Mouse (Mus musculus) thymus, postnatal 10 days (tissue): ENCODE measurements around the gene Slc22a13.
A peak's percentile ranks its signal among the peaks of the same experiment; 100 is the strongest.

Experiments used
- DNase-seq, 2 experiments: peaks; one replicate each; pipeline ENCODE4 v3.0.0; 2021; ENCODE audit warnings: low spot score in 2 of 2

Gene Slc22a13

GRCm38 (mm10) chr9:119201653-119202052 is 7.2 kb downstream of the Slc22a13 start:
- no peak for DNase-seq

- no peak for DNase-seq
Observed at GRCm38 (mm10) chr9:119199151-119199861, 9.6 kb downstream of the Slc22a13 start.

GRCm38 (mm10) chr9:119192202-119192990 is 16.5 kb downstream of the Slc22a13 start:
- DNase-seq, result peak in 1 of 2 experiments; percentile 45

- DNase-seq, result no peak
Observed at GRCm38 (mm10) chr9:119181241-119181728, 27.6 kb downstream of the Slc22a13 start.

- DNase-seq, result no peak
Observed at GRCm38 (mm10) chr9:119179292-119179691, 29.6 kb downstream of the Slc22a13 start.

- no peak for DNase-seq
Observed at GRCm38 (mm10) chr9:119167608-119168007, 41.3 kb downstream of the Slc22a13 start.

- DNase-seq, result no peak
Observed at GRCm38 (mm10) chr9:119165548-119165947, 43.4 kb downstream of the Slc22a13 start.

GRCm38 (mm10) chr9:119164743-119165142 is 44.2 kb downstream of the Slc22a13 start:
- no peak for DNase-seq

- no peak for DNase-seq
Observed at GRCm38 (mm10) chr9:119160689-119161088, 48.2 kb downstream of the Slc22a13 start.

- DNase-seq, result no peak
Observed at GRCm38 (mm10) chr9:119158861-119159260, 50.0 kb downstream of the Slc22a13 start, which contains the start of gene Gm47289. Gm47289 (plus strand) TSS chr9:119159161.

- DNase-seq, result peak in 1 of 2 experiments; percentile 47
Observed at GRCm38 (mm10) chr9:119156278-119157201, 52.4 kb downstream of the Slc22a13 start, which contains the start of gene Acaa1b. Acaa1b (minus strand) TSS chr9:119157093.

- no peak for DNase-seq
Observed at GRCm38 (mm10) chr9:119155826-119156225, 53.1 kb downstream of the Slc22a13 start.

GRCm38 (mm10) chr9:119155416-119155815 is 53.5 kb downstream of the Slc22a13 start:
- DNase-seq, result no peak

- DNase-seq, result no peak
Observed at GRCm38 (mm10) chr9:119151751-119152150, 57.1 kb downstream of the Slc22a13 start.

GRCm38 (mm10) chr9:119149601-119150000 is 59.3 kb downstream of the Slc22a13 start:
- peak in 1 of 2 experiments; percentile 46 for DNase-seq

GRCm38 (mm10) chr9:119146098-119146770 is 62.7 kb downstream of the Slc22a13 start:
- DNase-seq, result no peak

GRCm38 (mm10) chr9:119145638-119146037 is 63.3 kb downstream of the Slc22a13 start:
- DNase-seq, result no peak

- DNase-seq, result no peak
Observed at GRCm38 (mm10) chr9:119145137-119145536, 63.8 kb downstream of the Slc22a13 start.

GRCm38 (mm10) chr9:119144696-119145095 is 64.2 kb downstream of the Slc22a13 start:
- DNase-seq, result no peak

GRCm38 (mm10) chr9:119143372-119143771 is 65.5 kb downstream of the Slc22a13 start:
- no peak for DNase-seq
